Mouse (Mus musculus) hindbrain, embryonic 10.5 days (tissue): ENCODE results near the gene 1700003E16Rik. TPM values are rescaled to one million over a fixed set of nuclear protein-coding genes. Genes with fewer than 3 reads are reported as not detected.

Experiments used
- DNase-seq: peaks from one replicate; pipeline ENCODE4 v3.0.0-alpha.2; 2017; ENCODE audit warnings: low spot score
- H3K27ac ChIP-seq: fragments of 300-500 bp; sonication (generic); 2 replicates; pipeline ENCODE4 v1.5.1; 2016; ENCODE audit warnings: mild to moderate bottlenecking, moderate library complexity
- H3K27me3 ChIP-seq: fragments of 300-500 bp; sonication (generic); 2 replicates; pipeline ENCODE4 v1.6.1; 2016; ENCODE audit warnings: mild to moderate bottlenecking; ENCODE audit not compliant: poor library complexity, insufficient read depth, severe bottlenecking
- H3K36me3 ChIP-seq: fragments of 300-500 bp; sonication (generic); 2 replicates; pipeline ENCODE4 v1.6.1; 2016; ENCODE audit warnings: mild to moderate bottlenecking, moderate library complexity
- H3K4me1 ChIP-seq: fragments of 300-500 bp; sonication (generic); replicated peaks from 2 replicates; pipeline ENCODE4 v1.6.1; 2016; ENCODE audit warnings: mild to moderate bottlenecking
- H3K4me3 ChIP-seq: fragments of 300-500 bp; sonication (generic); 2 replicates; pipeline ENCODE4 v1.5.1; 2016; ENCODE audit warnings: mild to moderate bottlenecking, moderate library complexity
- H3K9me3 ChIP-seq: fragments of 300-500 bp; sonication (generic); 2 replicates; pipeline ENCODE4 v1.6.1; 2016; ENCODE audit warnings: mild to moderate bottlenecking, moderate library complexity
- WGBS: fragments of 180-500 bp; shearing (Covaris S2); methylation state at CpG from one replicate; pipeline ENCODE4 v1.1.7; 2016; 5-methylcytosine and 5-hydroxymethylcytosine counted together
- polyA plus RNA-seq: library from polyadenylated mRNA; unstranded; fragments of >200 nt; fragmentation: Nextera tagmentation; extraction: Ambion mirVana; gene quantifications from 2 replicates; pipeline ENCODE4 v1.2.1, GENCODE M21; 2016

The 1700003E16Rik gene
- polyA plus RNA-seq, 1 experiment from 2014 or later: 6.0 TPM

GRCm38 (mm10) chr6:83134951-83135513, 21.2 kb upstream of the 1700003E16Rik start, which contains the start of gene Rtkn:
TSS of gene Rtkn (plus strand) at chr6:83135463.
- WGBS: 53% methylated on average over 7 of the region's 7 CpGs
- Histone ChIP-seq H3K4me1 (peaks cover 60% of the 10 kb centered on the region), H3K27ac (peak within 1 kb of the TSS; percentile 100)

GRCm38 (mm10) chr6:83135571-83136161, 20.5 kb upstream of the 1700003E16Rik start:
- peak overlapping the region; percentile 84 for H3K4me3 ChIP-seq
- peak; percentile 49 for DNase-seq
- 2% methylated on average over 37 of the region's 37 CpGs for WGBS
- H3K36me3 ChIP-seq: peaks cover 11% of the 10 kb centered on the region; the same call in 1 of the 2 replicates
- peak overlapping the region; percentile 100 for H3K27ac ChIP-seq
- H3K9me3 ChIP-seq: no peaks in the 10 kb centered on the region
- peaks cover 63% of the 10 kb centered on the region for H3K4me1 ChIP-seq
- peaks cover 15% of the 10 kb centered on the region for H3K27me3 ChIP-seq

More at GRCm38 (mm10) chr6:83134951-83135513, 21.2 kb upstream of the 1700003E16Rik start, which contains the start of gene Rtkn:
- Histone ChIP-seq H3K27me3 (peaks cover 15% of the 10 kb centered on the region), H3K4me3 (peak within 1 kb of the TSS; percentile 84), H3K9me3 (no peaks in the 10 kb centered on the region), H3K36me3 (peaks cover 10% of the 10 kb centered on the region; the same call in 1 of the 2 replicates)
- no peak for DNase-seq

GRCm38 (mm10) chr6:83136291-83136880, 19.8 kb upstream of the 1700003E16Rik start:
- peak overlapping the region; percentile 84 for H3K4me3 ChIP-seq
- H3K36me3 ChIP-seq: peaks cover 11% of the 10 kb centered on the region; the same call in 1 of the 2 replicates
- H3K27me3 ChIP-seq: peaks cover 18% of the 10 kb centered on the region
- DNase-seq: no peak
- peaks cover 71% of the 10 kb centered on the region for H3K4me1 ChIP-seq
- peak overlapping the region; percentile 100 for H3K27ac ChIP-seq
- H3K9me3 ChIP-seq: no peaks in the 10 kb centered on the region
- 5% methylated on average over 5 of the region's 5 CpGs for WGBS

- peak; percentile 92 for DNase-seq
- Histone ChIP-seq H3K36me3 (peaks cover 11% of the 10 kb centered on the region; the same call in 1 of the 2 replicates), H3K4me1 (peaks cover 77% of the 10 kb centered on the region), H3K4me3 (peak overlapping the region; percentile 84), H3K27me3 (peaks cover 25% of the 10 kb centered on the region), H3K27ac (peak overlapping the region; percentile 100), H3K9me3 (no peaks in the 10 kb centered on the region)
- under 1% methylated on average over 26 of the region's 26 CpGs for WGBS
These were observed 19.2 kb upstream of the 1700003E16Rik start for GRCm38 (mm10) chr6:83136881-83137575.

- peaks cover 28% of the 10 kb centered on the region for H3K27me3 ChIP-seq
- WGBS: under 1% methylated on average over 12 of the region's 12 CpGs
These were observed 18.6 kb upstream of the 1700003E16Rik start for GRCm38 (mm10) chr6:83137576-83137950.

GRCm38 (mm10) chr6:83138056-83138455, 18.1 kb upstream of the 1700003E16Rik start:
- peak overlapping the region; percentile 84 for H3K4me3 ChIP-seq
- H3K36me3 ChIP-seq: peaks cover 11% of the 10 kb centered on the region; the same call in 1 of the 2 replicates
- peak; percentile 76 for DNase-seq
- peaks cover 28% of the 10 kb centered on the region for H3K27me3 ChIP-seq
- H3K27ac ChIP-seq: peak overlapping the region; percentile 100
- peaks cover 87% of the 10 kb centered on the region for H3K4me1 ChIP-seq
- WGBS: under 1% methylated on average over 11 of the region's 11 CpGs
- no peaks in the 10 kb centered on the region for H3K9me3 ChIP-seq

More at GRCm38 (mm10) chr6:83137576-83137950, 18.6 kb upstream of the 1700003E16Rik start:
- Histone ChIP-seq H3K9me3 (no peaks in the 10 kb centered on the region), H3K4me1 (peaks cover 82% of the 10 kb centered on the region), H3K4me3 (peak overlapping the region; percentile 84), H3K36me3 (peaks cover 11% of the 10 kb centered on the region; the same call in 1 of the 2 replicates), H3K27ac (peak overlapping the region; percentile 100)
- peak; percentile 93 for DNase-seq

- no peak overlapping the region for H3K4me3 ChIP-seq
- no peak for DNase-seq
- H3K27me3 ChIP-seq: peaks cover 23% of the 10 kb centered on the region
- no peaks in the 10 kb centered on the region for H3K9me3 ChIP-seq
- WGBS: 95% methylated on average over 8 of the region's 8 CpGs
- peaks cover 79% of the 10 kb centered on the region for H3K4me1 ChIP-seq
- peaks cover 11% of the 10 kb centered on the region; the same call in 1 of the 2 replicates for H3K36me3 ChIP-seq
- no peak overlapping the region for H3K27ac ChIP-seq
These were observed 16.2 kb upstream of the 1700003E16Rik start for GRCm38 (mm10) chr6:83140044-83140443.

GRCm38 (mm10) chr6:83141636-83142035, 14.6 kb upstream of the 1700003E16Rik start:
- Histone ChIP-seq H3K27me3 (peaks cover 12% of the 10 kb centered on the region), H3K4me1 (peaks cover 69% of the 10 kb centered on the region), H3K4me3 (peak overlapping the region; percentile 52), H3K27ac (peak overlapping the region; percentile 76), H3K9me3 (no peaks in the 10 kb centered on the region), H3K36me3 (peaks cover 13% of the 10 kb centered on the region)
- WGBS: 26% methylated on average over 4 of the region's 4 CpGs
- DNase-seq: no peak

- peak overlapping the region; percentile 76 for H3K27ac ChIP-seq
- peaks cover 20% of the 10 kb centered on the region for H3K36me3 ChIP-seq
- H3K4me3 ChIP-seq: peak overlapping the region; percentile 52
- H3K4me1 ChIP-seq: peaks cover 69% of the 10 kb centered on the region
- H3K27me3 ChIP-seq: peaks cover 12% of the 10 kb centered on the region
- no peaks in the 10 kb centered on the region for H3K9me3 ChIP-seq
- peak; percentile 46 for DNase-seq
- 2% methylated on average over 41 of the region's 41 CpGs for WGBS
These were observed 13.9 kb upstream of the 1700003E16Rik start for GRCm38 (mm10) chr6:83142211-83142731.

- WGBS: 55% methylated on average over 11 of the region's 11 CpGs
- Histone ChIP-seq H3K36me3 (peaks cover 26% of the 10 kb centered on the region), H3K9me3 (no peaks in the 10 kb centered on the region), H3K4me1 (peaks cover 64% of the 10 kb centered on the region), H3K27me3 (peaks cover 12% of the 10 kb centered on the region), H3K27ac (peak overlapping the region; percentile 43; the same call in 1 of the 2 replicates), H3K4me3 (peak overlapping the region; percentile 52; the same call in 1 of the 2 replicates)
- DNase-seq: no peak
These were observed 13.3 kb upstream of the 1700003E16Rik start for GRCm38 (mm10) chr6:83142886-83143285.

- H3K9me3 ChIP-seq: no peaks in the 10 kb centered on the region
- peaks cover 12% of the 10 kb centered on the region for H3K27me3 ChIP-seq
- DNase-seq: no peak
- 88% methylated on average over 2 of the region's 2 CpGs for WGBS
- H3K4me1 ChIP-seq: peaks cover 41% of the 10 kb centered on the region
- H3K27ac ChIP-seq: no peak overlapping the region
- no peak overlapping the region for H3K4me3 ChIP-seq
- H3K36me3 ChIP-seq: peaks cover 38% of the 10 kb centered on the region
These were observed 11.0 kb upstream of the 1700003E16Rik start for GRCm38 (mm10) chr6:83145209-83145608.

GRCm38 (mm10) chr6:83145805-83146204, 10.4 kb upstream of the 1700003E16Rik start:
- no peak for DNase-seq
- peaks cover 12% of the 10 kb centered on the region for H3K27me3 ChIP-seq
- H3K4me3 ChIP-seq: no peak overlapping the region
- peaks cover 44% of the 10 kb centered on the region for H3K36me3 ChIP-seq
- WGBS: 82% methylated on average over 9 of the region's 9 CpGs
- H3K27ac ChIP-seq: 0 out of 2 replicates have a peak overlapping the region, but pooled peaks have one; percentile 2
- H3K9me3 ChIP-seq: no peaks in the 10 kb centered on the region
- H3K4me1 ChIP-seq: peaks cover 43% of the 10 kb centered on the region
